Mouse (Mus musculus): Measurements from ENCODE around the gene Fos.

Fos gene

GRCm38 (mm10) chr12:85487545-85488141 lies 14.0 kb downstream of the Fos start:
- no peak for DNase-seq (ENCODE audit: low read depth)

- no peak for DNase-seq (ENCODE audit: low read depth)
Observed at GRCm38 (mm10) chr12:85489232-85489886, 15.7 kb downstream of the Fos start.

GRCm38 (mm10) chr12:85490096-85490820 lies 16.6 kb downstream of the Fos start:
- no peak for DNase-seq (ENCODE audit: low read depth)

GRCm38 (mm10) chr12:85490991-85491390 lies 17.3 kb downstream of the Fos start:
- no peak for DNase-seq (ENCODE audit: low read depth)

- no peak for DNase-seq (ENCODE audit: low read depth)
Observed at GRCm38 (mm10) chr12:85492084-85492645, 18.5 kb downstream of the Fos start.

DNA sequence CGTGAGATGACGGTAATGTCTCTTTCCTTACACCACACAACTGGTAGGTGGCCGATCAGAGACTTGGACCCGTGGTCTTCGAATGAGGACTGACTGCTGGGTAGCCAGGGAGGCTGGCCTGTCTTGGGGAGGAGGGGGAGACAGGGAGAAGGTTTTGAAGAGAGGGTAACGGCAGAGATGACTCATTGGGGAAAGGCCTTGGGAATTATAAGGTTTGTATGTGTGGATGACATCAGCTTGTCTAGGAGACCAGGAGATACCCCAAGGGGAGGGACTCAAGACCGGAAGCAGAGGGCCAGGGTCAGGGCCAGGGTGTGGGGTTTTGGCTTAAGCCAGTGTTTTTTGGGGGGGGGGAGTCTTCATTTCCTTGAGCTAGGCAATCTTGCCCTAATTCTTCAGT lies 22.6 kb downstream of the Fos start:
- DNase-seq (ENCODE audit: low read depth) = no peak

DNA sequence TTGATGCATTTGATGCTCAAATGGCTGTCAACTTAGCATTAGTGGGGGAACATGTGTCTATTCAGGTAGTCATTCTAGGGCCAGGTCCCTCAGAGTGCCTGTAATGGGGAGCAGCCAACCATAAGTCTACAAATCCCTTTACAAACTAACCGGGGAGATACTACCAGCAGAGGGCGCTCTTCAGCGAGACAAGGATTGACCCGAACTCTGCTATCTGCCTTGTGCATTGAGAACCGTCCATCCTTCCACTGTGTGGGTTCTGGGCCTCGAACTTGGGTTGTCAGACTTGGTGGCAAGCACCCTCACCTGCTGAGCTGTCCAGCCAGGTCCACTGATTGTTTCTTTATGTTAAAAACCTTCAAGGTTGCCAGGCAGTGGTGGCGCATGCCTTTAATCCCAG lies 23.1 kb downstream of the Fos start:
- DNase-seq (ENCODE audit: low read depth) = no peak

DNA sequence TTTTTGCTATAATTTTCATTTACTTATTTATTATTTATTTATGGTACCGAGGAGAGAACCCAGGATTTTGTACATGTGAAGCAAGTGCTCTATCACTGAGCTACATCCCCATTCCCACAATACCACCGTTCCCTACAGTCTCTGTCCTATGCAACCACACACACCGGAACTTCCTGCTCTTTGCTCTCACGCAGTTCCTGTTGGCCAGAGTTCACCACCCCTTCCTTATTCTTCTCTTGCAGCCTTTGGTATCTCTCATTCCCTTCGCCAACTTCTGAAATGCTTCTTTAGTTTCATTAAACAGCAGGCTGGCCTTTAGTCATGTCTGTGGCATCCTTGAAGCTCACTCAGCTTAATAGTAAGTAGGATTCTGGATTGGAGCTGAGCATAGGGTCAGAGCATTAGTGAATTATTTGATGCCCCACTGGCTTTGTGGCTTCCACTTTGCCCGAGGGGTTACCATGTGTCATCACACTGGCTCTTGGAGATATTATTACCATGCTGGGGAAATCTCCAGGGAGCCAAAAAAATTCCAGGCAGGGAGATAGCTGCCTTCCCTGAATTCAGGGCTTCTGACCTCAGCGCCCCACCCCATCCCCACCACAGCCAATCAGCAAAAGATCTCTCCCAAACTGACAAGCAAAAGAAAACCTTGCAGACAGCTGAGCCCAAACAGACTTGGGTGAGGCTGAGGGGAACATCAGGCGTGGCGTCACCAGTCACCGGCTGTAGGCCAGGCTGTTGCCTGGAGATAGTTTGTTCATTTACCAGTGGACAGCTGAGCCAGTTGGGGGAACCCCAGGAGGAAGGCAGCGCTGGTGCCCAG lies 23.8 kb downstream of the Fos start:
- no peak for DNase-seq (ENCODE audit: low read depth)

- no peak for DNase-seq (ENCODE audit: low read depth)
Observed at GRCm38 (mm10) chr12:85499001-85499400, 25.3 kb downstream of the Fos start.

DNA sequence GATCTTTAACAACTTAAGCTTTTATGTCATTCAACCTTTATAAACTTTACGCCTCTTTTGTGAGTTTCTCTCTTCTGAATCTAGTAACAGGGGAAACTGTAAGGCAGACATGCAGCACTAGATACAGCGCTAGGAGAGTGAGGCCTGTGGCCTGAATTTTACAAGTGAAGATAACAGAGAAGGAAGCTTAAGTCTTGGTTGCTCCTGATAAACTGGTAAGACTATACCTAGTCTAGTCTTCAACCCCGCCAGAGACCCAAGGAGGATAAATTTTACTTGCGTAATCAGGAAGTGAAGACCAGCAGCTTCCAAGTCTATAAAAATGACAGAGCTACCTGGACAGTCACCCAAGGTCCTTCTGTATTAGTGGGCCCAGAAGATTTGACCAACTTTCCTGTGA lies 29.0 kb downstream of the Fos start:
- DNase-seq (ENCODE audit: low read depth) = no peak

GRCm38 (mm10) chr12:85508235-85508634 lies 34.5 kb downstream of the Fos start:
- DNase-seq (ENCODE audit: low read depth) = no peak

DNA sequence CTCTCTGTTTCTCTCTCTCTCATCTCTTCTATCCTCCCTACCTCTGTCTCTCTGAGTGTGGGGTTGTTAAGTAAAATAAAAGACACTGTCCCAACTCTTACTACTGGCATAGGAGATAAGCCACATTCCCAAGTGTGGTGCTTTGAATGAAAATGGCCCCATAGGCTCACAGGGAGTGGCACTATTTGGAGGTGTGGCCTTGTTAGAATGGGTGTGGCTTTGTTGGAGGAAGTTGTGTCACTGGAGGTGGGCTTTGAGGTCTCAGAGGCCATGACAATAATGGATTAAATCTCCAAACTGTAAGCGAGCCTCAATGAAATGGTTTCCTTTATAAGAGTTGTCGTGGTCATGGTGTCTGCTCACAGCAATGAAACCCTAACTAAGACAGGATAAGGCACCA lies 36.3 kb downstream of the Fos start:
- DNase-seq (ENCODE audit: low read depth) = no peak

GRCm38 (mm10) chr12:85513789-85514447 lies 40.2 kb downstream of the Fos start:
- no peak for DNase-seq (ENCODE audit: low read depth)

DNA sequence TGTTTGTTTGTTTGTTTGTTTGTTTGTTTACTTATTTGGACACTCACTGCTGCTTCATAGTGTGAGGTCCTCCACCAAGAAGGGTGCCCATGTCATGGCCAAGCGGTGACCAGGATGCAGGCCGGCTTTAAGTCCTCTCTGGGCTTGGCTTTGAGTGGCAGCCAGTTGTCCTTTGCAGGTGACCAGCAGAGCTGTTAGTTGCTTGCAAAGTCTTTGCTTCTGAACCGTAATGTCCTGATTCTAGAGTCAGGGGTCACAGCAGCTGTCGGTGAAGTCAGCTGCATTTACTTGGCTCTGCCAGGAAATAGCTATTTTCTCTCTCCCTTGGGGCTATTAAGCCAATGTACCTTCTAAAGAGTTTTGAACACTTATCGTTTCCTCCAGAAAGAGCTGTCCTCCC lies 41.3 kb downstream of the Fos start:
- no peak for DNase-seq (ENCODE audit: low read depth)

GRCm38 (mm10) chr12:85515865-85516264 lies 42.2 kb downstream of the Fos start:
- DNase-seq (ENCODE audit: low read depth) = no peak

DNA sequence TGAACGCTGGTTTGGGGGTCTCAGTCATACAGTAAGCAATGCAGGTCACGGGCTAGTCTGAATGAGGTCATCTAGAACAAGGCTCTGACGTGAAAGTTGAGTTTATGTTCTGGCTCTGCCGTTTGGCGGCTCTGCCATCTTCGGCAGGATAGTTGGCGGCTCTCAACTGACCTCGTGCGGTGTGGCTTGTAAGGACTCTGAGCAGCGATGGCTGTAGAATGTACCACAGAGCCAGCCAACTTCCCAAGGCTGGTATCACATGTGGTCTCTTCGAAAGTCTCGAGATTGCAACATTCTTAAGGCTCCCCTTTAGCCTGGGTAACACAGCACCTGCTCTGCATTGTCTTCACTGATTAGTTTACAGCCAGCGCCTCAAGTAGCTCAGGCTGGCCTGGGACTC lies 43.6 kb downstream of the Fos start:
- DNase-seq (ENCODE audit: low read depth) = no peak

GRCm38 (mm10) chr12:85518009-85518408 lies 44.3 kb downstream of the Fos start:
- DNase-seq (ENCODE audit: low read depth) = no peak

DNA sequence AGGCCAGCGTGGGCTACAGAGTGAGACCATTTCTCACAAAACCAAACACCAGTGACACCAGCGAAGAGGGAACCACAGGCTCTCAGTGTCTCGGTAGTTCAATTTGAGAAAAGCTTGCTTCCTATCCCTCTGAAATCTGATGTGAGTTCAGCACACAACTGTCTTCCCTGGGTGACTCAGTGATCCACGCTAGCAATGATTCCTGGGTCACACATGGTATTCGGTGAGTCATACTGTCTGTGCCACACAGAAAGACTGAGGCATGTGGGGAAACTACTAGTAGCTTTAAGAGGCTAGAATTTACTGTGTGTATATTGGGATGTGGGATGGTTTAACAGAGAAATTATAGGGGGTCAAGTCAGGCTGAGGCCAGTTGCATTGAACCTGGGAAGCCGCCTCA lies 45.9 kb downstream of the Fos start:
- DNase-seq (ENCODE audit: low read depth) = no peak

GRCm38 (mm10) chr12:85521101-85521500 lies 47.4 kb downstream of the Fos start:
- no peak for DNase-seq (ENCODE audit: low read depth)

DNA sequence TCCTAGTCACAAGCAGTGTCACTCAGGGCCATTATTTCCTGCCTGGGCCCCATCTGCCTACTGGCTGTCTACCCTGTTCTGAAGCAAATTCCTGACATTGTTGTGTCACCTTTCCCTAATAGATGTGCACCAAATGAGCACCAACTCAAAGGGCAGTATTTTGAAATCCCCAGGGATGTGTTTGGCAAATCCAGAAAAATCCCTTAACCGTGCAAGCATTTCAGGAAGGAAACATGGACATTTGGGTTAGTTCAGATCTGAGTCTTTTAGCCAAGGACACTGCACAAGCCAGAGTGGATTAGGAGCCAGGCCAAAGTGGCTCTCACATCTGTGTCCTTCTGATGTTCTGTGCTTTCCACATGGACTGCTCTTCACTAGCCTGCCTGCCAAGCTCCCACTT lies 48.0 kb downstream of the Fos start:
- DNase-seq (ENCODE audit: low read depth) = no peak

- no peak for DNase-seq (ENCODE audit: low read depth)
Observed at GRCm38 (mm10) chr12:85522631-85523388, 49.1 kb downstream of the Fos start.

All from fibroblast of lung, adult 2 months (primary cell).